Comparison of ENCODE assay signal across 22 mouse cellular contexts in genomic region chr8:81761466-81761865, GRCm38 (mm10).
DNase-seq lines count a peak whose midpoint lies in the region; ATAC-seq lines count a peak whose summit lies in the region.
"Had no signal": no experiment of that assay in that cellular context is flagged by ENCODE, and none has a peak within 500 bp of the region (broad histone marks: within the 10 kb centered on the region; RNA-seq: fewer than 3 reads in every experiment).

No protein-coding gene starts in this region.

- intact Hi-C loops in heart, postnatal 25 days (cut with DNase I): no loop called here

- peak; percentile 42 for ATAC-seq in inflammation-experienced regulatory T-cells, adult 6 months
- ATAC-seq: forebrain, embryonic 14.5 days; forebrain, postnatal 0 days; hindbrain, embryonic 16.5 days; intestine, postnatal 0 days; Patski had no signal

- DNase-seq in thymus, postnatal 0 days (ENCODE audit: low spot score): peak; percentile 68
- no peak for DNase-seq in thymus, postnatal 4 days
- DNase-seq in T-cell, adult 2 months (ENCODE audit: low spot score): peak; percentile 49
- no peak for DNase-seq in embryo, embryonic 10 days (ENCODE audit: low spot score)
- no peak for DNase-seq in heart, postnatal 25 days (ENCODE audit: low spot score)
- no peak for DNase-seq in adrenal gland, postnatal 36 days
- DNase-seq: adrenal gland, adult 8-10 months; adrenal gland, postnatal 25 days; B cell, adult 2 months; cerebellum, adult 8-10 months; cerebellum, postnatal 10 days; cerebellum, postnatal 36 days; forebrain, postnatal 0 days; gastrocnemius, adult 2 months; gastrocnemius, postnatal 14 days; heart, adult 11 months; heart, postnatal 36 days had no signal

Comparison
In these comparisons a context has a peak if more than half of its experiments do, and no peak if none do; other contexts are left out.
1. DNase-seq: peak in thymus, postnatal 0 days (single experiment) and T-cell, adult 2 months (single experiment); none in thymus, postnatal 4 days (single experiment), embryo, embryonic 10 days (single experiment), heart, postnatal 25 days (single experiment) and adrenal gland, postnatal 36 days (0 of 2).